Mouse (Mus musculus): Measurements from ENCODE around the gene Gtf3c6.

DNA sequence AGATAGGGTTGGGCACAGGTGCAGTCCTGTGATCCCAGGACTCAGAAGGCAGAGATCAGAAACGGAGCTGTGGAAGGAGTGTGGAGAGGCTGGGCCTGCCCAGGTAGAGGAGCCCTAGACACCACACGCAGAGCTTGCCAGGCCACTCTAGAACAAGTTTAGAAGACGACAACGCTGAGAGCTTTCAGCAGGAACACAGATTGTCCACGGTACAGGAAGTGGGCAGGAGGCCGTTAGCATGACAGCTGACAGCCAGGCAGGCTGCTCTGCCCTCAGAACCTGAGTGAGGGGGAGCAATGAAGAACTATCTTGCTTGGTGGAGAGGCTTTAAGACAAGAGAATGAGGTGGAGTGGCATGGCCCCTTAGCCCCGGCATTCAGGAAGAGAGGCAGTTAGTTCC is 25.5 kb downstream of the Gtf3c6 start:
- TF ChIP-seq CTCF (IDR thresholded peaks at IDR 0.05; ENCODE audit: low read depth, low read length), result no peak
- TF ChIP-seq GATA1 (IDR thresholded peaks at IDR 0.05; ENCODE audit: borderline replicate concordance, low read length), result no peak

Measured in G1E (cell line).